Mouse (Mus musculus): ENCODE data around the gene Lrrk1. TPM values are rescaled to one million over a fixed set of nuclear protein-coding genes. Genes with fewer than 3 reads are reported as not detected.

Lrrk1 gene
- total RNA-seq, 1 experiment from 2014 or later, result 18.5 TPM

GRCm38 (mm10) chr7:66184026-66184425 lies 204.1 kb downstream of the Lrrk1 start:
- no peak for DNase-seq

- no peak for DNase-seq
Observed at GRCm38 (mm10) chr7:66183404-66183803, 204.7 kb downstream of the Lrrk1 start.

- DNase-seq, result no peak
Observed at GRCm38 (mm10) chr7:66182075-66182715, 206.0 kb downstream of the Lrrk1 start.

GRCm38 (mm10) chr7:66180711-66181365 lies 207.3 kb downstream of the Lrrk1 start:
- DNase-seq, result no peak

- DNase-seq, result no peak
Observed at GRCm38 (mm10) chr7:66180260-66180659, 207.9 kb downstream of the Lrrk1 start.

- DNase-seq, result no peak
Observed at GRCm38 (mm10) chr7:66179711-66180110, 208.4 kb downstream of the Lrrk1 start.

GRCm38 (mm10) chr7:66179120-66179581 lies 209.0 kb downstream of the Lrrk1 start:
- DNase-seq, result peak; percentile 26

GRCm38 (mm10) chr7:66178101-66178500 lies 210.0 kb downstream of the Lrrk1 start:
- DNase-seq, result no peak

- no peak for DNase-seq
Observed at GRCm38 (mm10) chr7:66176929-66177328, 211.2 kb downstream of the Lrrk1 start.

Small RNA genes lying within 50 kb of the gene (microRNA-seq; reads per million reads assigned to microRNA genes)
- 0 to 0.36 reads per million in 2 experiments for gene Mir7057

Other genes with a start within 250 kb of the Lrrk1 start
- not detected in 2 replicates for gene Gm10974, start 22.4 kb downstream of the Lrrk1 start, total RNA-seq (2021)
- gene Aldh1a3, start 39.2 kb upstream of the Lrrk1 start, total RNA-seq (2021), result 6.1 and 10.9 TPM in 2 replicates